Mouse (Mus musculus): Measurements from ENCODE around the gene Atp13a3. TPM values are rescaled to one million over a fixed set of nuclear protein-coding genes. Genes with fewer than 3 reads are reported as not detected.
"Not testable (repeated sequence)": the region's sequence is repeated elsewhere in the genome, so short reads cannot be mapped to it uniquely, and the experiment has no call there.

Gene Atp13a3
- polyA plus RNA-seq, 1 experiment from 2014 or later = 14.1 TPM

DNA sequence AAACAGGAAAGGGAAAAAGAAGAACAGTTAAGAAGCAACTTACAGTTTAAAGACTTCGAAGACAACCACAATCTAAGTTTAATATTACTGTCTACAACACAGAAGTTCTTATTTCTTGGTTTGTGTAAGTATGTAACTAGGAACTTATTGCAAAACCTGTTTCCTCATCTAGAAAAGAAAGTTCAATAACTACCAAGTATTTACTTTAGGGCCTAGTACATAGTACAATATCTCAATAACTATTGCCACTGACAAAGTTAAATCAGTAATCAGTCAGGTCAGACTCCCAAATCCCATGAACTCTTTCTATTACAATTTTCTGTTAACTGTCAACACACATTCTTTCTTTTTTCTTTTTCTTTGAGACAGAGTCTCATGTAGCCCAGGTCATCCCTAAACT is 20.2 kb downstream of the Atp13a3 start:
- WGBS = 90% methylated on average over 1 of the region's 1 CpGs
- Histone ChIP-seq H3K4me2 (ENCODE audit: low read depth, low read length) (peak overlapping the region; percentile 33; the same call in 1 of the 2 replicates), H3K4me3 (ENCODE audit: low read length) (no peak overlapping the region), H3K4me1 (ENCODE audit: control insufficient read depth, insufficient read depth, low read length) (peaks cover 23% of the 10 kb centered on the region), H3K9me3 (ENCODE audit: control insufficient read depth, low read length) (no peaks in the 10 kb centered on the region), H3K36me3 (ENCODE audit: control insufficient read depth, insufficient read depth, low read length) (0 out of 2 replicates have a peak, but pooled peaks cover 3% of the 10 kb centered on the region), H3K27me3 (replicated peaks; ENCODE audit: control insufficient read depth, insufficient read depth, low read length) (no peaks in the 10 kb centered on the region), H3K9ac (ENCODE audit: low read depth, low read length) (no peak overlapping the region; the same call in 1 of the 2 replicates), H3K27ac (ENCODE audit: low read length) (no peak overlapping the region)
- no peak for ATAC-seq

DNA sequence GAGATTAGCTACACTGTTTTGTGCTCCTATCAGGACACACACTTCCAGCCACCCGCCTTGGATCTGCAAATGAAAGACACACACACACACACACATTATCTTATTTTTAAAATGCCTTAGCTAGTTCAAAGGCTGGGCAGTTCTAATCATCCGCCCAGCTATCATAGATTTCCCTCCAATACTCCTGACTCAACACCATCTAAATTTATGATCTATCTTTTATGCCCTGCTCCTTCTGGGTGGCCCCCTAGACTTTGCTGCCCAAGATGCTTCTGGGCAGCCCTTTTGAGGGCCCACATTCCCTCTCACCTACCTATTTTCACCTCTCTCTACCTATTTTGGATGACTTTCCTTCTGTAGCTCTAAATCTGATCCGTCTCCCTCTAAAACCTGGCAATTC is 29.5 kb downstream of the Atp13a3 start:
- Histone ChIP-seq H3K4me3 (ENCODE audit: low read length) (no peak overlapping the region), H3K4me1 (ENCODE audit: control insufficient read depth, insufficient read depth, low read length) (peaks cover 5% of the 10 kb centered on the region; the same call in 1 of the 2 replicates), H3K27me3 (replicated peaks; ENCODE audit: control insufficient read depth, insufficient read depth, low read length) (no peaks in the 10 kb centered on the region), H3K36me3 (ENCODE audit: control insufficient read depth, insufficient read depth, low read length) (no peaks in the 10 kb centered on the region; the same call in 1 of the 2 replicates), H3K9ac (ENCODE audit: low read depth, low read length) (no peak overlapping the region), H3K9me3 (ENCODE audit: control insufficient read depth, low read length) (no peaks in the 10 kb centered on the region), H3K27ac (ENCODE audit: low read length) (no peak overlapping the region), H3K4me2 (ENCODE audit: low read depth, low read length) (no peak overlapping the region)
- WGBS = 61% methylated on average over 3 of the region's 3 CpGs
- ATAC-seq = 0 out of 2 replicates have a peak, but pooled peaks have one; percentile 38

DNA sequence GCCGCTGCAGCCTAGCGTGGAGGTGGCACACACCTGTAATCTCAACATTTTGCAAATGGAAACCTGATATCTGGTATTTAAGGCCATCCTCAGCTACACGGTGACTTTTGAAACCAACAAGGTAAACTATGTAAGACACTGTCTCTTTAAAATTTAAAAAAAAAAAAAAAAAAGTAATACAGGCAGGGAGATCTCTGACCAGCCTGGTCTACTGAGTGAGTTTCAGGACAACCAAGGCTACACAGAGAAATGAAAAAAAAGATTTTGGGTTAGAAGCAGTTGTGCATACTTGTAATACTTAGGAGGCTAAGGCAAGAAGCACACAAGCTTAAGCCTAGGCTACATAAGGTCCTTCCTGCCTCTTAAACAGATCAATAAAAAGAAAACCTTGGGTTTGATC is 30.8 kb downstream of the Atp13a3 start:
- Histone ChIP-seq H3K4me3 (ENCODE audit: low read length) (no peak overlapping the region), H3K36me3 (ENCODE audit: control insufficient read depth, insufficient read depth, low read length) (no peaks in the 10 kb centered on the region), H3K27ac (ENCODE audit: low read length) (no peak overlapping the region), H3K27me3 (replicated peaks; ENCODE audit: control insufficient read depth, insufficient read depth, low read length) (no peaks in the 10 kb centered on the region), H3K9me3 (ENCODE audit: control insufficient read depth, low read length) (no peaks in the 10 kb centered on the region), H3K4me2 (ENCODE audit: low read depth, low read length) (no peak overlapping the region), H3K9ac (ENCODE audit: low read depth, low read length) (no peak overlapping the region), H3K4me1 (ENCODE audit: control insufficient read depth, insufficient read depth, low read length) (peaks cover 5% of the 10 kb centered on the region; the same call in 1 of the 2 replicates)
- WGBS = 86% methylated on average over 3 of the region's 3 CpGs
- ATAC-seq = no peak

DNA sequence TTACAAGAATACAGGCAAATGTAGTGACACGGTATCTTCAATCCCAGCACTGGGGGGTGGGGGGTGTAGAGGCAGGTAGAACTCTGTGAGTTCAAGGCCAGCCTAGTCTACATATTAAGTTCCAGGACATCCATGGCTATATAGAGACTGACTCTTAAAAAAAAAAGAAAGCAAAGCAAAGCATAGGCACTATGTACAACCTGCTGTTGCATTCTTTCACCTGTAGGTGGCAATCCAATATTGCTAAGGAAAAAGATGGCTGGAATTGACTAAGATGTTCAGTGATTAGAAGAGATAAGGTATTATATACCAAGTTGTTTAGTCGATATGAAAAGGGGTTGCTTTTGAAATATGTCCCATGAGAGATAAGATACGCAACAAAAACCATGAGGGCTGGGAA is 31.5 kb downstream of the Atp13a3 start:
- Histone ChIP-seq H3K9me3 (ENCODE audit: control insufficient read depth, low read length) (no peaks in the 10 kb centered on the region), H3K27ac (ENCODE audit: low read length) (no peak overlapping the region), H3K4me2 (ENCODE audit: low read depth, low read length) (no peak overlapping the region), H3K4me1 (ENCODE audit: control insufficient read depth, insufficient read depth, low read length) (peaks cover 5% of the 10 kb centered on the region; the same call in 1 of the 2 replicates), H3K27me3 (replicated peaks; ENCODE audit: control insufficient read depth, insufficient read depth, low read length) (no peaks in the 10 kb centered on the region), H3K4me3 (ENCODE audit: low read length) (no peak overlapping the region), H3K9ac (ENCODE audit: low read depth, low read length) (no peak overlapping the region), H3K36me3 (ENCODE audit: control insufficient read depth, insufficient read depth, low read length) (no peaks in the 10 kb centered on the region)
- 53% methylated on average over 3 of the region's 3 CpGs for WGBS
- ATAC-seq = 0 out of 2 replicates have a peak, but pooled peaks have one; percentile 28

DNA sequence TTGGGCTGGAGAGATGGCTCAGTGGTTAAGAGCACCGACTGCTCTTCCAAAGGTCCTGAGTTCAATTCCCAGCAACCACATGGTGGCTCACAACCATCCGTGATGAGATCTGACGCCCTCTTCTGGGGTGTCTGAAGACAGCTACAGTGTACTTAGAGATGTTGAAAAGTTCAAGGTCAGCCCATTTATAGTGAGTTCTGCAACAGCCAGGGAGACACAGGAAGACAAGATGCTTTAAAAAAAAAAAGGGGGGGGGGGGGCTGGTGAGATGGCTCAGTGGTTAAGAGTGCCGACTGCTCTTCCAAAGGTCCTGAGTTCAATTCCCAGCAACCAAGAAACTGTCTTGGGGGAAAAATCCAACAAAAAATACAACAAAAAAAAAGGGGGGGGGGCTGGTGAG is 32.5 kb downstream of the Atp13a3 start:
- 90% methylated on average over 4 of the region's 4 CpGs for WGBS
- H3K9me3 ChIP-seq (ENCODE audit: control insufficient read depth, low read length); H3K27ac ChIP-seq (ENCODE audit: low read length); H3K4me2 ChIP-seq (ENCODE audit: low read depth, low read length); H3K4me1 ChIP-seq (ENCODE audit: control insufficient read depth, insufficient read depth, low read length); ATAC-seq; H3K27me3 ChIP-seq (replicated peaks; ENCODE audit: control insufficient read depth, insufficient read depth, low read length); H3K36me3 ChIP-seq (ENCODE audit: control insufficient read depth, insufficient read depth, low read length); H3K4me3 ChIP-seq (ENCODE audit: low read length); H3K9ac ChIP-seq (ENCODE audit: low read depth, low read length): not testable (repeated sequence)

DNA sequence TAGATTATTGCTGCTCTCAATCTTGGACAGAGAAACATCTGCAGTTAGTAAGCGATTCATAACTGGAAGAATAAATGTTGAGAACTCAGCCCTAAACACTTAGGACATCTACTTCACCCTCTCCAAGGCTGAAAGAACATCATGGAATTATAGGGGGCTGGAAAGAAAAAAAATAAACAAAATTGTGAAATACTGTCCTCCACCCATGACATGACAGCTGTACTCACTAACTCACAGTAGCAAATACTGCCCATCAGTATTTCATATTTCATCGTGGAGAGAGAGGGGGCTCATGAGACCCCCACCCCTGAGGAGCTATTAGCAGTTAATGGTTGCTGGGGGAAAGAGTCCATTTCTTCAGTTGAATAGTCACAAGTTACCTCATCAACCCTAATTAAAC is 38.4 kb downstream of the Atp13a3 start:
- H3K9ac ChIP-seq (ENCODE audit: low read depth, low read length) = no peak overlapping the region
- no peak for ATAC-seq
- no peak overlapping the region for H3K4me2 ChIP-seq (ENCODE audit: low read depth, low read length)
- 84% methylated on average over 2 of the region's 2 CpGs for WGBS
- no peaks in the 10 kb centered on the region for H3K4me1 ChIP-seq (ENCODE audit: control insufficient read depth, insufficient read depth, low read length)
- H3K4me3 ChIP-seq (ENCODE audit: low read length) = no peak overlapping the region
- no peaks in the 10 kb centered on the region for H3K27me3 ChIP-seq (replicated peaks; ENCODE audit: control insufficient read depth, insufficient read depth, low read length)
- H3K36me3 ChIP-seq (ENCODE audit: control insufficient read depth, insufficient read depth, low read length) = no peaks in the 10 kb centered on the region
- no peaks in the 10 kb centered on the region for H3K9me3 ChIP-seq (ENCODE audit: control insufficient read depth, low read length)
- no peak overlapping the region for H3K27ac ChIP-seq (ENCODE audit: low read length)

DNA sequence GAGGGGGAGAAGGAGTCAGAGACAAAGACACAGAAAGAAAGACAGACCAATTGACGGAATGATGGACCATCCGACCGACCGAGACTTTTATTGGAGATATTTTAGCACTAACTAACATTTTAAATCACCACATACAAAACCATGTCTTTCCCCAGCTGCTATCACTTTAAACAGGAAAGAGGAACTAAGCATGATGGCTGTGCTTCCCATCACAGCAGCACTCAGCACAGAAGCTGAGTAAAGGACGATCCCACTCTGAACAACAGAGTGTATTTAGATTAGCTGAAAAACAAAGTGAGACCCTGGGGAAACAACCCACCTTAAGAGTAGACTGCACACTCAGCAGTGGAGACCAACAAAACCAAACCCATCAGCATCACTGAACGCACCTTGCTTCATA is 41.2 kb downstream of the Atp13a3 start:
- ATAC-seq = no peak
- 90% methylated on average over 6 of the region's 6 CpGs for WGBS
- Histone ChIP-seq H3K4me2 (ENCODE audit: low read depth, low read length) (no peak overlapping the region), H3K4me3 (ENCODE audit: low read length) (no peak overlapping the region), H3K27me3 (replicated peaks; ENCODE audit: control insufficient read depth, insufficient read depth, low read length) (no peaks in the 10 kb centered on the region), H3K9ac (ENCODE audit: low read depth, low read length) (no peak overlapping the region), H3K36me3 (ENCODE audit: control insufficient read depth, insufficient read depth, low read length) (no peaks in the 10 kb centered on the region), H3K27ac (ENCODE audit: low read length) (no peak overlapping the region), H3K9me3 (ENCODE audit: control insufficient read depth, low read length) (no peaks in the 10 kb centered on the region), H3K4me1 (ENCODE audit: control insufficient read depth, insufficient read depth, low read length) (no peaks in the 10 kb centered on the region)

DNA sequence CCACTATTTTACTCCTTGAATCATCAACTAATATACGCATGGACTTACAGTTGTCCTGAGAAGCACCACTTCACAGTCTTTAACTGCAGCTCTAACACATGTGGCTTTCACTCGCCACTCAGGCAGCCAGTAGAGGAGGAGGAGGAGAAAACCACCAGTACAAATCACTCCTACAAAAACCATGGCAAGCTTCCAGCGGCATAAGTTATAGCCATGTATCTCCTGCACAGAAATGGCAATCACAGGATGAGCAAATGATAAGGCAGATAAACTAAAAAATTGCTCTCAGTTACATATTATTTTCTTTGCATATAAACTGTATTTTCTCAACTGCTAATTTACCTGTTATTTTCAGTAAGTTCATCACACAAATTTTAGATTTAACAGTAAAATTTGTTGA is 43.2 kb downstream of the Atp13a3 start:
- Histone ChIP-seq H3K4me3 (ENCODE audit: low read length) (no peak overlapping the region), H3K9ac (ENCODE audit: low read depth, low read length) (no peak overlapping the region), H3K4me2 (ENCODE audit: low read depth, low read length) (no peak overlapping the region), H3K27me3 (replicated peaks; ENCODE audit: control insufficient read depth, insufficient read depth, low read length) (no peaks in the 10 kb centered on the region), H3K36me3 (ENCODE audit: control insufficient read depth, insufficient read depth, low read length) (no peaks in the 10 kb centered on the region), H3K27ac (ENCODE audit: low read length) (no peak overlapping the region), H3K9me3 (ENCODE audit: control insufficient read depth, low read length) (no peaks in the 10 kb centered on the region), H3K4me1 (ENCODE audit: control insufficient read depth, insufficient read depth, low read length) (no peaks in the 10 kb centered on the region)
- WGBS = 77% methylated on average over 3 of the region's 3 CpGs
- ATAC-seq = no peak

DNA sequence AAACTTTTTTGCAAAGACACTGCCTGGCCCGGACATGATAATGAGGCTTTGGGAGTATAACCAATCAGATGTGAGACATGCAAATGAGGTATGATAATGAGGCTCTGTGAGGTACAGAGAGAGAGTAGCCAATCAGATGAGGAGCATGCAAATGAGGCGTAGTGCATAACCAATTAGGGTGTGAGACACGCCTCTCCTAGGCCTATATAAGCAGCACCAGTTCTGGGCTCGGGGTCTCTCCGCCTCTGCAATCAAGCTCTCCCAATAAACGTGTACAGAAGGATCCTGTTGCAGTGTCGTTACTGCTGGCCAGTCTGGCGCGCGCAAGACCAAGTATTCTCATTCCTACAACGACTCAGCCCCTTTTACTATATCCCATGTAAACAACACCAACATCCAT is 52.3 kb downstream of the Atp13a3 start:
- H3K9ac ChIP-seq (ENCODE audit: low read depth, low read length) = not testable (repeated sequence)

DNA sequence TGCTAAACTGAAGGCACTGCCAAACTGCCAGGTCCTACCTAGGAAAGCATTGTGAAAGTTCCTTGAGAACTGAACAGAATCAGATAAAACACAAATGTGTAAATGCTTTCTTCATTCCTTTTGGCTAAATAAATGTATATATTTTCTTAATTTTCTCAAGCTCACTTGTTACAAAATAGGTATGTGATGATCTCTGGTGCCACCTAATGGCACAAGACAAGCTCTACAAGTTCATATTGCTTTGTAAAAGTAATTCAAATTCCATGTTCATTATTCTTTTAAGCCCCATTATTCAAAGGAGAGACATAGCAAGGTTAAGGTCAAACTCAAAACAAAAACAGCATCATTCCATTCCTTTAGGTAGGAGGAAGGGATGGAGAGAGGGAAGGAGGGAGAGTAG is 91.5 kb downstream of the Atp13a3 start:
- no peak for ATAC-seq
- Histone ChIP-seq H3K4me2 (ENCODE audit: low read depth, low read length) (no peak overlapping the region), H3K4me3 (ENCODE audit: low read length) (no peak overlapping the region), H3K36me3 (ENCODE audit: control insufficient read depth, insufficient read depth, low read length) (0 out of 2 replicates have a peak, but pooled peaks cover 4% of the 10 kb centered on the region), H3K9me3 (ENCODE audit: control insufficient read depth, low read length) (no peaks in the 10 kb centered on the region), H3K27me3 (replicated peaks; ENCODE audit: control insufficient read depth, insufficient read depth, low read length) (peaks cover 3% of the 10 kb centered on the region; the same call in 1 of the 2 replicates), H3K27ac (ENCODE audit: low read length) (no peak overlapping the region), H3K4me1 (ENCODE audit: control insufficient read depth, insufficient read depth, low read length) (peaks cover 7% of the 10 kb centered on the region), H3K9ac (ENCODE audit: low read depth, low read length) (no peak overlapping the region)

More for the DNA sequence above, 52.3 kb downstream of the Atp13a3 start:
- not testable (repeated sequence) for H3K36me3 ChIP-seq (ENCODE audit: control insufficient read depth, insufficient read depth, low read length); H3K4me3 ChIP-seq (ENCODE audit: low read length); H3K9me3 ChIP-seq (ENCODE audit: control insufficient read depth, low read length); H3K4me1 ChIP-seq (ENCODE audit: control insufficient read depth, insufficient read depth, low read length); H3K27ac ChIP-seq (ENCODE audit: low read length); H3K4me2 ChIP-seq (ENCODE audit: low read depth, low read length); ATAC-seq; H3K27me3 ChIP-seq (replicated peaks; ENCODE audit: control insufficient read depth, insufficient read depth, low read length)
- 94% methylated on average over 11 of the region's 11 CpGs for WGBS

All from intestine, embryonic 16.5 days (tissue).